Comparison of ENCODE assay signal across 8 mouse cellular contexts in genomic region chr10:7589592-7590233, GRCm38 (mm10). TPM values are rescaled to one million over a fixed set of nuclear protein-coding genes. Genes with fewer than 3 reads are reported as not detected.
DNase-seq lines count a peak whose midpoint lies in the region; ATAC-seq lines count a peak whose summit lies in the region.

Gene Lrp11, plus strand, starts transcription at chr10:7589800.

- H3K27ac ChIP-seq in embryonic facial prominence, embryonic 13.5 days = no peak within 1 kb of the TSS
- no peak within 1 kb of the TSS for H3K27ac ChIP-seq in limb, embryonic 13.5 days
- H3K27ac ChIP-seq in midbrain, embryonic 16.5 days (ENCODE audit: low read length) = peak within 1 kb of the TSS; percentile 93

- no peaks in the 10 kb centered on the region for H3K36me3 ChIP-seq in embryonic facial prominence, embryonic 13.5 days
- H3K36me3 ChIP-seq in limb, embryonic 13.5 days = no peaks in the 10 kb centered on the region
- H3K36me3 ChIP-seq in midbrain, embryonic 16.5 days (ENCODE audit: control insufficient read depth, insufficient read depth, low read length) = no peaks in the 10 kb centered on the region

- peak within 1 kb of the TSS; percentile 72 for H3K9ac ChIP-seq in embryonic facial prominence, embryonic 13.5 days
- peak within 1 kb of the TSS; percentile 67 for H3K9ac ChIP-seq in limb, embryonic 13.5 days
- H3K9ac ChIP-seq in midbrain, embryonic 16.5 days (ENCODE audit: low read depth, low read length) = peak within 1 kb of the TSS; percentile 94

- H3K4me3 ChIP-seq in embryonic facial prominence, embryonic 13.5 days = peak within 1 kb of the TSS; percentile 70
- peak within 1 kb of the TSS; percentile 65 for H3K4me3 ChIP-seq in limb, embryonic 13.5 days
- peak within 1 kb of the TSS; percentile 93 for H3K4me3 ChIP-seq in midbrain, embryonic 16.5 days (ENCODE audit: low read depth, low read length)

- H3K9me3 ChIP-seq in embryonic facial prominence, embryonic 13.5 days = no peaks in the 10 kb centered on the region
- no peaks in the 10 kb centered on the region for H3K9me3 ChIP-seq in limb, embryonic 13.5 days
- no peaks in the 10 kb centered on the region for H3K9me3 ChIP-seq in midbrain, embryonic 16.5 days (replicated peaks; ENCODE audit: control insufficient read depth, low read length, poor library complexity, severe bottlenecking)

- H3K27me3 ChIP-seq in embryonic facial prominence, embryonic 13.5 days = peaks cover 29% of the 10 kb centered on the region
- peaks cover 33% of the 10 kb centered on the region for H3K27me3 ChIP-seq in limb, embryonic 13.5 days
- no peaks in the 10 kb centered on the region for H3K27me3 ChIP-seq in midbrain, embryonic 16.5 days (ENCODE audit: control insufficient read depth, insufficient read depth, low read depth, low read length)

- H3K4me2 ChIP-seq in embryonic facial prominence, embryonic 13.5 days = peak within 1 kb of the TSS; percentile 100
- peak within 1 kb of the TSS; percentile 99 for H3K4me2 ChIP-seq in limb, embryonic 13.5 days (replicated peaks)
- peak within 1 kb of the TSS; percentile 95 for H3K4me2 ChIP-seq in midbrain, embryonic 16.5 days (ENCODE audit: low read length)

- peak; percentile 88 for ATAC-seq in embryonic facial prominence, embryonic 13.5 days (ENCODE audit: insufficient number of reproducible peaks, insufficient read depth, low FRiP score, low TSS enrichment, low read depth)
- peak; percentile 96 for ATAC-seq in limb, embryonic 13.5 days (ENCODE audit: low FRiP score, low read depth)
- ATAC-seq in midbrain, embryonic 16.5 days = peak; percentile 97

- H3K4me1 ChIP-seq in embryonic facial prominence, embryonic 13.5 days = peaks cover 9% of the 10 kb centered on the region
- H3K4me1 ChIP-seq in limb, embryonic 13.5 days = peaks cover 8% of the 10 kb centered on the region
- peaks cover 19% of the 10 kb centered on the region for H3K4me1 ChIP-seq in midbrain, embryonic 16.5 days (ENCODE audit: control insufficient read depth, insufficient read depth, low read length)

- WGBS in embryonic facial prominence, embryonic 13.5 days = 0% methylated on average over 62 of the region's 76 CpGs
- under 1% methylated on average over 67 of the region's 76 CpGs for WGBS in limb, embryonic 13.5 days
- under 1% methylated on average over 63 of the region's 76 CpGs for WGBS in midbrain, embryonic 16.5 days

- peak; percentile 84 for DNase-seq in 3134 (ENCODE audit: extremely low read depth, insufficient read length, low spot score)
- peak; percentile 95 to 96 for DNase-seq in adrenal gland, postnatal 36 days
- DNase-seq in heart, adult 18-20 months = peak; percentile 92 to 96
- DNase-seq in kidney, adult 8-10 months = peak; percentile 86 to 91
- peak; percentile 88 to 93 for DNase-seq in spleen, postnatal 10 days (ENCODE audit: low spot score in 2 of 2)

RNA-seq across cellular contexts. Expression of gene Lrp11, which starts in this region (rescaled TPM):
- total RNA-seq in adrenal gland, postnatal 36 days (2021) = 10 to 100 TPM; 15.2 to 16.2 TPM
- polyA plus RNA-seq in embryonic facial prominence, embryonic 13.5 days (2015; fragmentation: Nextera tagmentation; extraction: Ambion mirVana) = 2.4 and 2.6 TPM in 2 replicates
- total RNA-seq in heart, adult 18-20 months (2021) = 1 to 10 TPM; 2.9 TPM
- 1.2 and 1.3 TPM in 2 replicates for polyA plus RNA-seq in limb, embryonic 13.5 days (2015; fragmentation: Nextera tagmentation; extraction: Ambion mirVana)
- polyA plus RNA-seq in midbrain, embryonic 16.5 days (2015; fragmentation: Nextera tagmentation; extraction: Ambion mirVana) = 37.1 and 37.6 TPM in 2 replicates

Comparison
In these comparisons a context has a peak if more than half of its experiments do, and no peak if none do; other contexts are left out.
1. RNA of gene Lrp11 (total RNA-seq): 15.2 to 16.2 TPM in adrenal gland, postnatal 36 days; 2.9 TPM in heart, adult 18-20 months; every median in the first group is over 4 times any median in the second.
2. RNA of gene Lrp11 (polyA plus RNA-seq): 37.1 to 37.6 TPM in midbrain, embryonic 16.5 days; 2.4 to 2.6 TPM in embryonic facial prominence, embryonic 13.5 days and 1.2 to 1.3 TPM in limb, embryonic 13.5 days; every median in the first group is over 10 times any median in the second.
3. Peak in every context shown above with its lines, with median percentiles within 50 percentile points of each other: DNase-seq, ATAC-seq, H3K4me2 ChIP-seq, H3K4me3 ChIP-seq and H3K9ac ChIP-seq.